Mouse (Mus musculus) forebrain, embryonic 14.5 days (tissue): ENCODE results near the gene 1190005I06Rik. TPM values are rescaled to one million over a fixed set of nuclear protein-coding genes. Genes with fewer than 3 reads are reported as not detected.

ENCODE experiments used
- ATAC-seq: fragments of 200-750 bp; cut with Nextera tagmentation; 2 replicates; pipeline ENCODE4 v1.8.0; 2017; ENCODE audit warnings: mild to moderate bottlenecking, moderate library complexity
- DNase-seq: peaks from one replicate; pipeline ENCODE4 v3.0.0-alpha.2; 2015; ENCODE audit warnings: low spot score
- H3K27ac ChIP-seq: fragments of 300-500 bp; sonication (generic); 2 replicates; pipeline ENCODE4 v1.5.1; 2014; ENCODE audit warnings: low read depth, mild to moderate bottlenecking, control low read depth, low read length, moderate library complexity
- H3K27me3 ChIP-seq: fragments of 300-500 bp; sonication (generic); replicated peaks from 2 replicates; pipeline ENCODE4 v1.6.1; 2014; ENCODE audit warnings: low read length, control low read depth, mixed read lengths; ENCODE audit not compliant: control insufficient read depth, insufficient read depth
- H3K36me3 ChIP-seq: fragments of 300-500 bp; sonication (generic); 2 replicates; pipeline ENCODE4 v1.6.1; 2014; ENCODE audit warnings: low read length, control low read depth; ENCODE audit not compliant: control insufficient read depth, insufficient read depth
- H3K4me1 ChIP-seq: fragments of 300-500 bp; sonication (generic); 2 replicates; pipeline ENCODE4 v1.6.1; 2014; ENCODE audit warnings: antibody characterized with exemption, low read length, control low read depth; ENCODE audit not compliant: control insufficient read depth, insufficient read depth
- H3K4me2 ChIP-seq: fragments of 300-500 bp; sonication (generic); 2 replicates; pipeline ENCODE4 v1.6.1; 2014; ENCODE audit warnings: mild to moderate bottlenecking, control low read depth, low read length
- H3K4me3 ChIP-seq: fragments of 300-500 bp; sonication (generic); 2 replicates; pipeline ENCODE4 v1.5.1; 2014; ENCODE audit warnings: low read depth, low read length, control low read depth
- H3K9ac ChIP-seq: fragments of 300-500 bp; sonication (generic); 2 replicates; pipeline ENCODE4 v1.6.1; 2014; ENCODE audit warnings: mild to moderate bottlenecking, low read length, control low read depth, moderate library complexity
- H3K9me3 ChIP-seq: fragments of 300-500 bp; sonication (generic); replicated peaks from 2 replicates; pipeline ENCODE4 v1.6.1; 2016; ENCODE audit warnings: low read length, control low read depth, mixed read lengths; ENCODE audit not compliant: control insufficient read depth
- WGBS: fragments of 180-500 bp; shearing (Covaris S2); extraction: QIAGEN DNeasy Blood & Tissue Kit; methylation state at CpG from one replicate; pipeline ENCODE4 v1.1.7; 2014; 5-methylcytosine and 5-hydroxymethylcytosine counted together
- polyA plus RNA-seq: library from polyadenylated mRNA; unstranded; fragments of >200 nt; fragmentation: Nextera tagmentation; extraction: Ambion mirVana; gene quantifications from 2 replicates; pipeline ENCODE4 v1.2.1, GENCODE M21; 2014

The 1190005I06Rik gene
- polyA plus RNA-seq, 1 experiment from 2014 or later, result 7.1 TPM

GRCm38 (mm10) chr8:120562680-120563347 is 84.6 kb downstream of the 1190005I06Rik start:
- H3K36me3 ChIP-seq, result peaks cover 34% of the 10 kb centered on the region
- peak overlapping the region; percentile 86 for H3K27ac ChIP-seq
- no peak overlapping the region for H3K4me3 ChIP-seq
- no peak for ATAC-seq
- peak overlapping the region; percentile 32; the same call in 1 of the 2 replicates for H3K9ac ChIP-seq
- H3K27me3 ChIP-seq, result no peaks in the 10 kb centered on the region
- H3K4me2 ChIP-seq, result no peak overlapping the region
- no peaks in the 10 kb centered on the region for H3K9me3 ChIP-seq
- no peak for DNase-seq
- H3K4me1 ChIP-seq, result peaks cover 90% of the 10 kb centered on the region
- WGBS, result 68% methylated on average over 18 of the region's 18 CpGs

- no peaks in the 10 kb centered on the region for H3K27me3 ChIP-seq
- peaks cover 24% of the 10 kb centered on the region for H3K36me3 ChIP-seq
- no peak overlapping the region for H3K4me2 ChIP-seq
- peaks cover 97% of the 10 kb centered on the region for H3K4me1 ChIP-seq
- no peak overlapping the region for H3K9ac ChIP-seq
- no peaks in the 10 kb centered on the region for H3K9me3 ChIP-seq
- peak overlapping the region; percentile 86 for H3K27ac ChIP-seq
- DNase-seq (no peak), ATAC-seq (no peak)
- 80% methylated on average over 22 of the region's 22 CpGs for WGBS
- H3K4me3 ChIP-seq, result no peak overlapping the region
These were observed 85.6 kb downstream of the 1190005I06Rik start for GRCm38 (mm10) chr8:120561539-120562435.

GRCm38 (mm10) chr8:120560535-120560934 is 86.9 kb downstream of the 1190005I06Rik start:
- H3K4me2 ChIP-seq, result 0 out of 2 replicates have a peak overlapping the region, but pooled peaks have one; percentile 28
- peaks cover 18% of the 10 kb centered on the region for H3K36me3 ChIP-seq
- H3K27me3 ChIP-seq, result no peaks in the 10 kb centered on the region
- no peaks in the 10 kb centered on the region for H3K9me3 ChIP-seq
- peak overlapping the region; percentile 86; the same call in 1 of the 2 replicates for H3K27ac ChIP-seq
- DNase-seq (no peak), ATAC-seq (no peak)
- 61% methylated on average over 5 of the region's 5 CpGs for WGBS
- H3K4me3 ChIP-seq, result no peak overlapping the region
- peak overlapping the region; percentile 33; the same call in 1 of the 2 replicates for H3K9ac ChIP-seq
- peaks cover 99% of the 10 kb centered on the region for H3K4me1 ChIP-seq

GRCm38 (mm10) chr8:120559654-120560053 is 87.8 kb downstream of the 1190005I06Rik start:
- Histone ChIP-seq H3K36me3 (peaks cover 19% of the 10 kb centered on the region), H3K27me3 (no peaks in the 10 kb centered on the region), H3K4me3 (no peak overlapping the region), H3K9ac (peak overlapping the region; percentile 33; the same call in 1 of the 2 replicates), H3K27ac (peak overlapping the region; percentile 86), H3K4me1 (peaks cover 93% of the 10 kb centered on the region), H3K9me3 (no peaks in the 10 kb centered on the region), H3K4me2 (peak overlapping the region; percentile 28)
- DNase-seq, result peak; percentile 90
- peak; percentile 57 for ATAC-seq
- 3% methylated on average over 11 of the region's 11 CpGs for WGBS

Other genes starting within 250 kb of the 1190005I06Rik start
- gene Gins2, start 58.3 kb downstream of the 1190005I06Rik start, polyA plus RNA-seq, result 33.4 and 44.1 TPM in 2 replicates
- gene Gm27021, start 20.4 kb upstream of the 1190005I06Rik start, polyA plus RNA-seq, result 2.9 and 6.9 TPM in 2 replicates
- 1,002 and 1,092 TPM in 2 replicates for gene Cox4i1, start 20.6 kb upstream of the 1190005I06Rik start, polyA plus RNA-seq
- gene Emc8, start 20.9 kb upstream of the 1190005I06Rik start, polyA plus RNA-seq, result 193 and 216 TPM in 2 replicates
- gene Irf8, start 88.7 kb upstream of the 1190005I06Rik start, polyA plus RNA-seq, result 2.0 and 4.1 TPM in 2 replicates